Mouse (Mus musculus): ENCODE results near the gene H2afy.

Gene H2afy

GRCm38 (mm10) chr13:56145523-56145922, 9.4 kb upstream of the H2afy start:
- peak in 1 of 2 experiments; percentile 46 for DNase-seq (ENCODE audit: low spot score in 2 of 2)

GRCm38 (mm10) chr13:56144021-56144420, 7.9 kb upstream of the H2afy start:
- no peak for DNase-seq (ENCODE audit: low spot score in 2 of 2)

- no peak for DNase-seq (ENCODE audit: low spot score in 2 of 2)
Observed at GRCm38 (mm10) chr13:56143151-56143513, 7.0 kb upstream of the H2afy start.

- DNase-seq (ENCODE audit: low spot score in 2 of 2): no peak
Observed at GRCm38 (mm10) chr13:56142382-56143150, 6.4 kb upstream of the H2afy start.

GRCm38 (mm10) chr13:56139167-56139751, 3.1 kb upstream of the H2afy start:
- no peak for DNase-seq (ENCODE audit: low spot score in 2 of 2)

GRCm38 (mm10) chr13:56135231-56136052, 719 bp downstream of the H2afy start:
- peak; percentile 92 to 93 for DNase-seq (ENCODE audit: low spot score in 2 of 2)

GRCm38 (mm10) chr13:56134631-56135181, 1.5 kb downstream of the H2afy start:
- DNase-seq (ENCODE audit: low spot score in 2 of 2): peak in 1 of 2 experiments; percentile 42

- DNase-seq (ENCODE audit: low spot score in 2 of 2): no peak
Observed at GRCm38 (mm10) chr13:56134031-56134430, 2.1 kb downstream of the H2afy start.

GRCm38 (mm10) chr13:56132941-56133340, 3.2 kb downstream of the H2afy start:
- DNase-seq (ENCODE audit: low spot score in 2 of 2): no peak

GRCm38 (mm10) chr13:56132326-56132936, 3.7 kb downstream of the H2afy start:
- no peak for DNase-seq (ENCODE audit: low spot score in 2 of 2)

- DNase-seq (ENCODE audit: low spot score in 2 of 2): no peak
Observed at GRCm38 (mm10) chr13:56130544-56130943, 5.6 kb downstream of the H2afy start.

GRCm38 (mm10) chr13:56129578-56129977, 6.6 kb downstream of the H2afy start:
- no peak for DNase-seq (ENCODE audit: low spot score in 2 of 2)

GRCm38 (mm10) chr13:56129014-56129413, 7.1 kb downstream of the H2afy start:
- DNase-seq (ENCODE audit: low spot score in 2 of 2): no peak

- no peak for DNase-seq (ENCODE audit: low spot score in 2 of 2)
Observed at GRCm38 (mm10) chr13:56125632-56126031, 10.5 kb downstream of the H2afy start.

- no peak for DNase-seq (ENCODE audit: low spot score in 2 of 2)
Observed at GRCm38 (mm10) chr13:56123075-56123474, 13.1 kb downstream of the H2afy start.

- DNase-seq (ENCODE audit: low spot score in 2 of 2): no peak
Observed at GRCm38 (mm10) chr13:56117991-56118765, 18.0 kb downstream of the H2afy start.

- DNase-seq (ENCODE audit: low spot score in 2 of 2): no peak
Observed at GRCm38 (mm10) chr13:56115906-56116305, 20.3 kb downstream of the H2afy start.

GRCm38 (mm10) chr13:56115386-56115785, 20.8 kb downstream of the H2afy start:
- no peak for DNase-seq (ENCODE audit: low spot score in 2 of 2)

GRCm38 (mm10) chr13:56113431-56114248, 22.5 kb downstream of the H2afy start:
- DNase-seq (ENCODE audit: low spot score in 2 of 2): no peak

- peak; percentile 56 to 66 for DNase-seq (ENCODE audit: low spot score in 2 of 2)
Observed at GRCm38 (mm10) chr13:56112980-56113379, 23.2 kb downstream of the H2afy start.

All from right cerebral cortex, postnatal 10 days (tissue).